Mouse (Mus musculus): ENCODE measurements around the gene Pom121l2.

Gene Pom121l2

DNA sequence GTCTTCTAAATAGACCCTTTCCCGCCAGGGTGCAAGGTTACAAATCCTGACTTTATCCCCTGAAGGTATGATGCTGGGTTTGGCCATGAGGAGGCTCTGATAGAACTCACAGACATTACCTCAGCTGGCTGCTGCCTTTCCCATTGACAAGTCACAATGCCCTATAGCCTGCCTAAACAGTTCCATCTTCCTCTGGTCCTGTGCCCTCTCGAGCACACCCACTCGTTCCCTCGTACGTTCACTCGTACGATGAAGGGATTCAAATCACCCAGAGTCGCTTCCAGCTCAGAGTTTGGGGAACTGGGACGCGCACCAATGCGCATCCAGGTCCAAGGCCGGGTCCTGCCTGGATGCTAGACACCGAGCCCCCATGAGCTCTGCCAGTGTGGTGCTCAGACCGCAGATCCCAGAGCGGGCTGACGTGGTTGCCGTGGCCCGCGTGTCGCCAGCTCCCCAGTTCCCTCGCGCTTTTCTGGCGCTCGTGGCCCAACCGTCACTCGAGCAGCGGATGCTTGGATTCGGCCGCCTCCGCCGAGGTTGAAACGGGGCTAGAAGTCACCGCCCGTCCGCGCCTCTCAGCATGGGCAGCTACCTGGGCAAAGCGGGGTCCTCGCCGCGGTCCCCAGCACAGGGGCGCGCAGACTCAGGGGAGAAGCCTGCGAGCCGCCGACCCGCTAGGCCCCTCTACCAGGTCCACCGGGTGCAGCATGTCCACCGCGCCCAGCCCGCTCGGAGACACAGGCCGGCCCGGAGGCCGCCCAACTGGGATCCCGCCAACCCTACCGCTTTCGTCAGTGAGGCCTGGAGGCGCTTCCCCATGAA is at the start of gene Pom121l2:
Gene Pom121l2 (plus strand): TSS at position 214 of the 822 bp plus-strand sequence.
- no peak for DNase-seq (ENCODE audit: extremely low spot score, low read depth, low spot score)

DNA sequence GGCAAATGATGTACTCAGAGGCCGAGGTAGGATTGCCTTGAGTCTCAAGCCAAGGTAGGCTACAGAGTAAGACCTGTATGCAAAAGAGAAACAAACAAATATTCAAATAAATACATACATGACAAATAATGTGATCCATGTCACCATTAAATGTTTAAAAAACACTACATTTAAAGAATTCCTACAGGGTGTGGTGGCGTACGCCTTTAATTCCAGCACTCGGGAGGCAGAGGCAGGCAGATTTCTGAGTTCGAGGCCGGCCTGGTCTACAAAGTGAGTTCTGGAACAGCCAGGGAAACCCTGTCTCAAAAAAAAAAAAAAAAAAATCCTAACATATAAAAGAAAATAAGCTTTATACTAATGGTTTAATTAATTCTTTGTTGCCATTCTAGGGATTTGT is 49.3 kb upstream of the Pom121l2 start:
- DNase-seq (ENCODE audit: extremely low spot score, low read depth, low spot score), result no peak

DNA sequence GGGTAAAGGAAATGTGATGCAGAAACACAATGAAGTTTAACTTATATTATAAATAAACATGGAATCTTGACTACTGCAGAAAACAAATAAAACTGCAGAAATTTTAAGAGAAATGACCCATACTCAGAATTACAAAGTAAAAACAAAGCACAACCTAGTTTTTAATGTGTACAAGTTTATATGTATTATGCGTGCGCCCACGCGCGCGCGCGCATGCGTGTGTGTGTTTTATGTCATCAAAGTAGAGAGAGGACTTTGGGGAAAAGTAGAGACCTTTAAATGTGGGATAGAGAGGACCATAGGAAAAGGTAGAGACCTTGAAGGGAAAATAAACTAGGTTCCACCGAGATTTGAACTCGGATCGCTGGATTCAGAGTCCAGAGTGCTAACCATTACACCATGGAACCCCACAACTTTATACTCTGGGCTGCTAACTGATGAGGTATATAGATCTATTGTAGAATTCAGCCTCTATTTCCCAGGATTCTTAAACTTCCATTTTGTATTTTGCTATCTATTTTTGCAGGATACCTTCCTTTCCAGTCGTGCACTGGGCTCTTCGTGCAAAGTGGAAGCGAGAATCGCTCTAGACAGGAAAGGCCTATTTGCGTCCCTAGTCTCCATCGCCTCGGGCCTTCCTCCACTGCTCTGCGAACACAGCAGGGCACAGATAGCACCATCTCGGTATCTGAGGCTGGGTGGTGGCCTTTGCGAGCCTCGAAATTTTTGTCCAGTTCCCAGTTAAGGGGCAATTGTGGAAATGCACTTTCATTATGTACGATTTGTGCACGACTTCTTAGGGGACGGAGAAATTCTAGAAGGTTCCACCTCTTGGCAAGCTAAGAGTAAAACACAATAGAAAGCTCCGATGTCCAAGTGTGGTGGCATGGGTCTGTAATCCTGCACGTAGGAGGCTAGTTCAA is 47.1 kb upstream of the Pom121l2 start:
- DNase-seq (ENCODE audit: extremely low spot score, low read depth, low spot score), result no peak

DNA sequence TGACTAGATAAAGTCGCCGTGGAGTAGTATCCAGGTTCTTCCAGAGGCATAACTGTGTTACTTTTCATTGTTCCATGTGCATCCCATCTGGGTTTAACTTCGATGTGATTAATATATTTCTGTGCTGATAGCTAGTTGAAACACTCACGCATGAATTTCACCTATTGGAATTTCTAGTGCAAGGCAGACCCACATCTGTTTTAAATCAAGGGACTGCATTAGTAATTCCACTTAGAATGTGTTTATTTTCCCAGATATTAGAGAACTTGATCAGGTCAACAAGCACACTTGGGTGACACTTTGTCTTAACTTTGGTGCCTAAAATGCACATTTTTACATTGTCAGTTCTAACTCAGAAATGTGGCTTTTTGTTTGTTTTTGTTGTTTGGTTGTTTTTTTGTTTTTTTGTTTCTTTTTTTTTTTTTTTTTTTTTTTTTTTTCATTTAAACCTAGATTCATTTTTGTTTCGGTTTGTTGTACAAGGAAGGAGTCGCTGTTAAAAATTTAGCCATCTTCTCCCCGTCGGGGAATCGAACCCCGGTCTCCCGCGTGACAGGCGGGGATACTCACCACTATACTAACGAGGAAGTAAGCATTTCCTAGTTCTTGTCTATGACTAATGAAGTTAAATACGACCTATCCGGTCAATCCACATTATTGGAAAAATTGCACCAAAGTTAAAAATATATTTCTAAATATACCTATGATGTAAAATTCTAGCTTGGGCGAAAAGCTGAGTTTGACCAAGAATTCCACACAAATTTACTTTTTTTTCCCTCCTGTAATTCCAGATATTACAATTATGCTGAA is 45.8 kb upstream of the Pom121l2 start:
- DNase-seq (ENCODE audit: extremely low spot score, low read depth, low spot score), result no peak

DNA sequence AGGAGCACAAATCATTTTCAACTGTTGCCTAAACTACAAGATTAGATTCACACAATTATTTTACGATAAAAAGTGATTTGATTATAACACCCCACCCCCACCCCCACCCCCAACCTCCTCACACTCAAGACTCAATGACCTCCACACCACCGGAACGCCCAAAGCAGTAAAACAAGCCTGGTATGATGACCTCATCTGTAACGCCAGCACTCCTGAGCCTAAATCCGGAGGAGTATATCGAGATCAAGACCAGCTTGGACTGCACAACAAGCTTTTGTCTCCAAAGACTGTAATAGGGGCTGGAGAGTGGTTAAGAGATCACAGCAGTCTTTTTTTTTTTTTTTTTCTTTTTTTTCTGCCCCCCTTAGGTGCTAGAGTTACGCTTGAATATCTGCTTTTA is 45.2 kb upstream of the Pom121l2 start:
- DNase-seq (ENCODE audit: extremely low spot score, low read depth, low spot score), result no peak

DNA sequence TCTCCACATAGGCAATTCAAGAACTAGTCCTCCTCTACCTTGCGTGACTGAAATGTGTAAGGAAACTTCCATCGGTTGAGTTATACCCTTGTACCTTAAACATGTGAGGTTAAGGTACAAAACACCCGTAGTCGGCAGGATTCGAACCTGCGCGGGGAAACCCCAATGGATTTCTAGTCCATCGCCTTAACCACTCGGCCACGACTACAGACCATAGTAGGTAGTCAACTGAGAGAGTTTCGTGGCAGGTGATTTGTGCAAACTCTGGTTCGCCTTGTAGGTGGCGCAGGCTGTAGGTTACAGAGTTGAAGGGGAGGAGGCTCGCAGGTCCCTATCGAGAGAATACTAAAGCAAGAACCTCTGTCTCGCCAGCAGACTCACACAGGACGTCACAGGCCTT is 44.0 kb upstream of the Pom121l2 start:
- no peak for DNase-seq (ENCODE audit: extremely low spot score, low read depth, low spot score)

DNA sequence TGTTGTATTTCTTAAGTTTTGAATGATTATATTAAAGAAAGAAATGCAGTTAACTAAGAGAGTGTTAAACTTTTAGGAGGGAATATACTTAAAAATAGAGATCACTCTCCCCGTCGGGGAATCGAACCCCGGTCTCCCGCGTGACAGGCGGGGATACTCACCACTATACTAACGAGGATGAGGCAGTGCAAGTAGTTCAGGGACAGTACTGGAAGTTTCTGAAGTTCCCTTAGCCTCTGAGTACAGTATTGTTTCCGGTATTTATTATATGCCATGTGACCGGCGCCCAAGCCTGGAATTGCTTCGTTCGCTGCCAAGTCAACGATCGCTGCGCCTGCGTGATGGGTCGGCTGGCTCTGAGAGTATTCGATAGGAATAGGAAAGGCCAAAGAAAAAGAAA is 40.8 kb upstream of the Pom121l2 start:
- DNase-seq (ENCODE audit: extremely low spot score, low read depth, low spot score), result peak; percentile 99

DNA sequence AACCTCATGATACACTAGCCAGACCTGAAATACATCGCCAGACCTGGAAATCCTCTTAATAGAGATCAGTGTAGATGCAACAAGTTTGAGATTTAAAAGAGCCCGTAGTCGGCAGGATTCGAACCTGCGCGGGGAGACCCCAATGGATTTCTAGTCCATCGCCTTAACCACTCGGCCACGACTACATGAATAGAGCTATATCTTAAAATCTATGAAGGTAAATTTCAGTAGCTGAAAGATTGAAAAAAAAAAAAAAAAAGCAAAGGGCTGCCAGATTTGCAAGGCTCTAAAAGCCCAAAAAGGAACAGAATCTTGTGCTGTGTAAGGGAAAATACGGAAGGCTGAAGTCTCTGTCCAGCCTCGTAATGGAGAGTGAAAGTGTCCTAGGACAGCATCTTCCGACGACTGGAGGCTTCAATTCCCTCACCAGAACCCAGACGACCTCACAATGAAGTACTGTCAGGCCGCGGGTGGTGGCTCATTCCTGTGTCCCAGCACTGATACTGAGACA is 40.1 kb upstream of the Pom121l2 start:
- DNase-seq (ENCODE audit: extremely low spot score, low read depth, low spot score), result no peak

DNA sequence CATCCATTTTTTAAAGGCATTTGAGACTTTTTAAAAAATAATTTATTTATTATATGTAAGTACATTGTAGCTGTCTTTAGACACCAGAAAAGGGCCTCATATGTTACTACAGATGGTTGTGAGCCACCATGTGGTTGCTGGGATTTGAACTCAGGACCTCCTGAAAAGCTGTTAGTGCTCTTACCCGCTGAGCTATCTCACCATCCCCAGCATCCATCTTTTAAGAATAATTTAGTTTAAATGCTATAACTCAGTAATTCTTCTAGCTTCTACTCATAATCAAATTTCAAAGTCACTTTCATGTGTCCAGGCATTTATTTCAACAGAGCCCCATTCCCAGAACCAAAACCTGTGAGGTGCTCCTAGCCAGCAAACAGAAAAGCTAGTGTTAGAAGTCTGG is 37.4 kb upstream of the Pom121l2 start:
- DNase-seq (ENCODE audit: extremely low spot score, low read depth, low spot score), result no peak

DNA sequence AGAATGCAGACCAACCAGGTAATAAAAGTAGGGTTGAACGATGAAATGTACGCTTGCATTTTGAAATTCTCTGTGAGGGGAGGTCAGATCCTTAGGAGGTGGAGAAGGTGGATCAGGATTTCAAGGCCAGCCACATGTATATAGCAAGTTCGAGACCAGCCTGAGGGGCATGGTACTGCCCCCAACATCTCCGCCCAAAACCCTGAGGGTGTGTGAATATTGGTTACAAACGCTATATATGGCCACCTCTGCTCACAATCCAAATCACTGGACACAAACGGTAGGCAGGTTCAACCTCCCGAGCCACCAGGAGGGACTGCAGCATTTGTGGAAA is 36.4 kb upstream of the Pom121l2 start:
- no peak for DNase-seq (ENCODE audit: extremely low spot score, low read depth, low spot score)

DNA sequence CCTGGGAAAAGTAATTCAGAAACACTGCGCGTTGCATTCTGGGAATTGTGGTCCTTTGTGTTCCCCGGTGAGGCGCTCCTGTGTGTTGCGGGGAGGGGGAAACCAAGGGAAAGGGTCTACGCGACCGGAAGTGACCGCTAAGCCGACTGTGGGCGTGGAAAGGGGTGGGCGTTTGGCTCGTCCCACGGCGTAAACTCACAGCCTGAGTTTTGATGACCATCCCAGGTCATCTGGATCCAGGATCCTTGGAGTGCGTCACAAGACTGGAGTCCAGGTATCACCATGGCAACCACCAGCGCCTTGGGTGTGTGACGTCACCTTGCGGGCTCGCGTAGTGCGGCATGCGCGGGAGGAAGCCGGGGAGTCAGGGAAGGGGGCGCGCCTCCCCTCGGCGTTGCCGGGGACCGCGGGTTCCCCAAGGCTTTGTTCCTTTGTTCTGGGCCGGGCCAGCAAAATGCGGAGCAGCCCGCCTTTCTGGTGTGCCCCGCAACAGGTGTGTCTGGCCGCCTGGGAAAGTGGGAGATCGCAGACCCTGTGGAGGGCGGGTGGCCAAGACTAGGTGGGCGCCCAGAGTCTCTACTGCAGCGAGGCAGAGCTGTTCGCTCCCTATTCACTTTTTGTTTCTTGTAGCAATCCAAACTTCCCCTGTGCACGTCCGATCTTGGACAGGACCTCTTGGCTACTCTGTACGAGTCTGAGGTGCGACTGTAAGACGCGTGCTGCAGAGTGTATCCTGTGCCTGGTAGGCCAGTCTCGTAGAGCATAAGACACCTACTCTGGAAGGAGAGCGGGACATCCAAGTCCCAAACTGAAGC is 35.9 kb upstream of the Pom121l2 start, which contains the start of gene Zfp184:
Gene Zfp184 (plus strand): TSS at position 169 of the 815 bp plus-strand sequence.
- DNase-seq (ENCODE audit: extremely low spot score, low read depth, low spot score), result no peak

DNA sequence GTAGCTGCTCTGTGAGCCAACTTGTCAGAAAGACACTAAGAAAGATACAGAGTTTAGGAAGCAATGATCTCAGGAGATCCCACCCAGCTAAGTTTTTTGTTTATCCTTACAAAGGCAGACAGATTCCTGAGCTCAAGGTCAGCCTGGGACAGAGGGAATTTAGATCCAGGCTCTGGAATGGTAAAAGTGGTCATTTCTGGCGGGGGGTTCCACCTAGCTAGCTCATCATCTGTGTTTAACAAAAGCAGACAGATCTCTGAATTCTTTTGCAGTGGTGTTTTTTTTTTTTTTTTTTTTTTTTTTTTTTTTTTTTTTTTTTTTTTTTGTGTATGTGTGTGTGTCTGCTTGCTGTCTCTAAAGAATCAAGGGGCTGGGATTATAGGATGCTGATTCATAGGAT is 11.7 kb upstream of the Pom121l2 start:
- DNase-seq (ENCODE audit: extremely low spot score, low read depth, low spot score), result no peak

DNA sequence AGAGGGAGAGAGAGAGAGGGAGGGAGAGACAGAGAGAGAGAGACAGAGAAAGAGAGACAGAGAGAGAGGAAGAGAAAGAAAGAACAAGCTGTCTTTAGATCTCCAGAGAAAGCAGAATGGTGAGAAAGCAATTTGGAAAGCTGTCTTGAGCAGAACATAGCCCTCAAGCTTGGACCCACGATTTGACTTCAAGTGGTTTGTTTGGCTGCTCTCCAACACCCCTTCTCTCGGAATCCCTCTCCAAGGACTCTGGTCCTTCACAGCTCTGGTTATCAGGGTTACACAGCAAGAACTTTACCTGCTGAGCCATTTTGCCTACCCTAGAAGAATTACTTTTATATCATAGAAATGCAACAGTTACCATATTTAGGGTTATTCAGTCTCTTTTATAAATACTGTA is 11.2 kb upstream of the Pom121l2 start:
- DNase-seq (ENCODE audit: extremely low spot score, low read depth, low spot score), result no peak

DNA sequence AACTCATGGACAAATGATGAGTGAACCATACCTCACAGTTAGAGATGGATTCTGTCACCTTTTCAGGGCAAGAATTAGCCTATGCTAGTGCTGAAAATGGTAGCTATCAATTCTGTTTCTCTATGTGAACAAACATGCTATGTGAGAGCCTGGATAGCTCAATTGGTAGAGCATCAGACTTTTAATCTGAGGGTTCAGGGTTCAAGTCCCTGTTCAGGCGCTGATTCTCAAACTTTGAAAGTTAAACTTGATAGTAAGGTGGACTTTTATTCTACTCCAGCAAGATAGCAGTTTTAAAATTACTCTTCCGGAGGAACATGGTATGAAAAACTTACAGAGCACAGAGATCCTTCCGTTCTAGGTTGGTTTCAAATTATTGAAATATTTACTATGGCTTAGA is 9.4 kb upstream of the Pom121l2 start:
- no peak for DNase-seq (ENCODE audit: extremely low spot score, low read depth, low spot score)

DNA sequence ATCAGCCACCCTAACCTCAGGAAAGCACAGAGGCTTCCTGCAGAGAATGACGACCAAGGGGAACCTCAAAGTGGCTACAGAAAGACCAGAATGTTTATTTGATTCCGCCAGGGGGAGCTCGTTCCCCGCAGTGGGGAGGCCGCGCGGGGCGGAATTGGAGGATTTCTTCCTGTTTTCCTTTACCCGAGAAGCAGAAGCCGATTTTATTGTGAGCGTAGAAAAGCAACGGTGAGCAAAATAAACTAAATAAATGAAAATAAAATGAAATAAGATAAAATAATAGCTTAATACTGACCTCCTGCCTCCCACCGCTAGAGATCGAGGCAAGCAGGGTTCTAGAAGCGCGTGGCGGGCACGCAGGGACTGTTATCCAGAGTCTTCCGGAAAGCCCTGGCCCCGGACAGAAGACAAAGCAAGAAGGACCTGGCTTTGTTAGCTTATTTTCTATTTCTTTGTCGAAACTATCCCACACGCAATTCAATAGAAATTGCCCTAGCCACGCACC is 6.7 kb upstream of the Pom121l2 start:
- peak; percentile 86 for DNase-seq (ENCODE audit: extremely low spot score, low read depth, low spot score)

DNA sequence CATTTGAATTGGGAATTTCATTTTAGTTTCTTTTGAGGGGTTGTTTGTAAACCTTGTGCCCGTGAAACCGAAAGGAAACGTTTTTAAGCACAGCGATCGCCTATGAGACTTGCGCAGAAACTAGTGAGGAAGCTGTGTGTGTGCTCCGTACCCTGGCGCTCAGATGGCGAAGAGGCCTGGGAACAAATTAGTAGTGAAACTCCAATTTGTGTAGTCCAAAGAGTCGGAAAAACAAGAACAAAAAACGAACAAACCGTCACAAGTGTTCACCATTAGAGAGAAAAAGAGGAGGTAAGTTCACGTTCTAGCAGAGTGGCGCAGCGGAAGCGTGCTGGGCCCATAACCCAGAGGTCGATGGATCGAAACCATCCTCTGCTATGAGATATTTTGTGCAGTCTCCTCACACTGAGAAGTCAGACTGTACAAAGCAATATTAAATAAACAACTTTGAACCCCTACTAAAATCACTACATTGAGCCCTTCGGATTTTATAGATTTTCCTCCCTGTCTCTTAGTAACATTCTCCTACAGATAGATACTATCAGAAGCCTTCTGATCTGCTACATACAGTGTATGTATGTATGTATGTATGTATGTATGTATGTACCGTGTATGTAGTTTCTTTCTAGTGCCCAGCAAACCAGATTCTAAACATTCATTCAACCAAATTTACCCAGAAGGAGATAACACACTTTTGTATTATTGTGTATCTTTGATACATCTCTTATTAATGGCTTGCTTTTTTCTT is 6.1 kb upstream of the Pom121l2 start:
- DNase-seq (ENCODE audit: extremely low spot score, low read depth, low spot score), result peak; percentile 95

DNA sequence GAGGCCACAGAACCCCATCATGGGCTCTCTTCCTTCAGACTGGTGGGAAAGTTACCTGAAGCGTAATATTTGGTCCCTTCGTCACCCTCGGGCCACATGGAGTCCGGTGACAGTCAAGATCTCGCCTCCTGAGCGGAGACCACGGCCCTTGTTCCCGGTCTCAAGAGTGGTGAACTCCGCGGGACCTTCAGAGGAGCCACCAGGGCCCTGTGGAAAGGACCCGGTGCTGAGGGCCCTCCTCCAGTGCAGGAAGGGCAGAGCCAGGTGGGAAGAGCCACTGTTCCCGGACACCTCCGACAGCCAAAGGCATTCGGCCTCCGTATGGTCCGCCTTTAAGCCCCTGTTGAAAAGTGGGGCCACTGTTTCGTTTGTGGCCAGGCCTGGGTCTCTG is 804 bp downstream of the Pom121l2 start:
- no peak for DNase-seq (ENCODE audit: extremely low spot score, low read depth, low spot score)

DNA sequence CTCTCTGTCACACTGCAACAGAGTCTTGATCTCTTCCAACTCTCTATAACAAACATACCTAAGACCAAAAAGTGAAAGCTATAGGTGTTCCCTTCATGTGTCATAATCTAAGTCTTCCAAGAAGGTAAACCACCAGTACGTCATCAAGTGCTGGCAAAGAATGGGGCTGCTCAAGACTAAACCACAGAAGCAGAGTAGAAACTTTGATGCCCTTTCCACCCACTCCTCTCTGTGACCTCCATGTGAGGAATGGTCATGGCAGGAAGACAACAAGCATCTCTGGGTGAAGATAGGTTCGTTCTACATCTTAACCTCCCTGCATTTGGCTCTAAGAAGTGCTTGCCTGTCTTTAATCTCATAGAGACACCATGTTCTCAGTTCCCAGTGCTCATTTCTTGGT is 3.5 kb downstream of the Pom121l2 start:
- no peak for DNase-seq (ENCODE audit: extremely low spot score, low read depth, low spot score)

DNA sequence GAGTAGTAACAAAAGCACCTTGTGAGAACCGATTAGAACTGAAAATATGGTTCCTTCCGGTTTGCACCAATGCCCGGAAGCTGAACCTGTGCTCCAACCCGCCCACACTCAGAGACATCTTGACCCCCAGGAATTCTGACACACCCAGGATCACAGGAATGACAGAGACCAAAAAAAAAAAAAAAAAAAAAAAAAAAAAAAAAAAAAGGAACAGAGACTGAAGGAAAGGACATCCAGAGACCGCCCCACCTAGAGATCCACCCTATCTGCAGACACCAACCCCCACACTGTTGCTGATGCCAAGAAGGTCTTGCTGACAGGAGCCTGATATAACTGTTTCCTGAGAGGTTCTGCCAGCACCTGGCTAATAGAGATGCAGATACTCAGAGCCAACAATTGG is 11.6 kb downstream of the Pom121l2 start:
- no peak for DNase-seq (ENCODE audit: extremely low spot score, low read depth, low spot score)
